Mouse (Mus musculus): Measurements from ENCODE around the gene Nt5c.

DNA sequence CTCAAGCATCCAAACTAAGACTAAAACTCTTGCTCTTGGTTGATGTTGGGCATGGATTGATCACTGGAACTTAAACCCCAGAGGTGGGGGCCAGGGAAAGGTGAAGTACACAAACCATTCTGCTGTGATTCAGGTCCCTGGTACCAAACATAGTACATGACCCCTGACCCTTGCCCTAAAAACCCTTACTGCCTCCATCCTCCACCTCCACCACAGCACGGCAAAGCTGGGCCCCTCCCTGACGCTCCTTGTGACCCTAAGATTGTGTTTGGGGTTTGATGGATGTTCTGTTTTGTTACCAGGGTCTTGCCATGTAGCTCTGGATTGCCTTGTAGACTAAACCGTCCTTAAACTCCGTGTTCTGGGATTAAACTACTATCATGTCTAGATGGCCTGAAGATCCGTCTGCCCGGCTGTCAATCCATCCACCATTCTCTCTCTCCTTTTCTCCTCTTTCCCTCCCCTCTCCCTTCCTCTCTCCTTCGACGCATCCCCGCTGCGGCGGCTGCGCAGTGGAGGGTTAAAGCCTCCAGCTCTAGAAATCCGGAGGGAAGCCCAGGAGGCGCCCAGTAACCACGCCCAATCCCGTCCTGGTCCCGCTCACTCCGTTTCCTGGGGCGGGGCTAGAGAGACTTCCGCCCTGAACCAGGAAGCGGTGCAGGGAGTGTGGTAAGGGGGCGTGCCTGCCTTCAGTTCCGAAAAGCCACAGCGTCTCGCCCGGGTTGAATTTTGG is 16.5 kb downstream of the Nt5c start, which contains the start of gene Armc7:
- no peak for TF ChIP-seq CTCF (IDR thresholded peaks at IDR 0.05; ENCODE audit: control insufficient read depth, insufficient read depth, insufficient read length)
- TF ChIP-seq MAX (IDR thresholded peaks at IDR 0.05): peak; percentile 43
- no peak for TF ChIP-seq MYOG (IDR thresholded peaks at IDR 0.05; ENCODE audit: control insufficient read depth, extremely low read depth, insufficient read length)
- TF ChIP-seq FOSL1 (IDR thresholded peaks at IDR 0.05; ENCODE audit: insufficient read depth, low read length, poor library complexity, severe bottlenecking): no peak
